Mouse (Mus musculus): ENCODE results near the gene Ufsp1.

DNA sequence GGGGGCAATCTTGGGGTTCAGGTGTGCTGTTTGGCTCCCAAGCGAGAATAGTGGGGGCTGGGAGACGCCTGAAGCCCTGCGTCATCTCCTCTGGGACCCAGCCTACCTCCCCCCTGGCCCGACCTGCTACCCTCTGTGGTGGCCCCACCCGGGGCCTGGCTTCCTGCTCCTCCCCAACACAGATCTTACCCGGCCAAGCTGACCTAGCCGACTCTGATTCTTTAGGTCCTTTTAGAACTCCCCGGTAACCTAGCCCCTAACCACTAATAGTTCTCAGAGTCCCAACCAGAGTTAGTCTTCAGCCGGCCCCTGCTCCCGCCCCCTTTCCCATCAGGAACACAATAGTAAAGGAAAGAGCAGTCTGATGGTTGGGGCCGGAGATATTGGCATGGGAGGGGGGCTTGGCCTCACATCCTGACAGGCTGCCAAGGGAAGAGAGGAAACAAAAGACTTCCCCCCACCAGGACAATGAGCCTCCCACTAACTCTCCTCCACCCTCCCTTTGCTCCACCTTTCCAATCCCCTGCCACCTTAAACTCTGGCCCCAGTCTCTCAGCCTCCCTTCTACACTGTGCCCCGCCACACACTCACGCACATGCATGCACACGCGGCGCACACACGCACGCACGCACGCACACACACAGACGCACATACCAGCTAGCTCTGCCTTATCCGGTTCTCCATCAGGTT, 45.0 kb downstream of the Ufsp1 start:
- TF ChIP-seq CTCF (IDR thresholded peaks at IDR 0.05) (no peak), EP300 (IDR thresholded peaks at IDR 0.05; ENCODE audit: insufficient read depth, low read depth, low read length) (peak; percentile 86)
